Mouse (Mus musculus) intestine, embryonic 16.5 days (tissue): ENCODE data around the gene Gm49673. TPM values are rescaled to one million over a fixed set of nuclear protein-coding genes. Genes with fewer than 3 reads are reported as not detected.
A peak's percentile ranks its signal among the peaks of the same experiment; 100 is the strongest.
"Not testable (repeated sequence)": the region's sequence is repeated elsewhere in the genome, so short reads cannot be mapped to it uniquely, and the experiment has no call there.

Experiments used
- ATAC-seq: fragments of 200-750 bp; cut with Nextera tagmentation; 2 replicates; pipeline ENCODE4 v1.8.0; 2017; ENCODE audit warnings: moderate TSS enrichment, moderate library complexity
- H3K27ac ChIP-seq: fragments of 300-500 bp; sonication (generic); 2 replicates; pipeline ENCODE4 v1.5.1; 2014; ENCODE audit warnings: mild to moderate bottlenecking, low read length
- H3K27me3 ChIP-seq: fragments of 300-500 bp; sonication (generic); replicated peaks from 2 replicates; pipeline ENCODE4 v1.6.1; 2014; ENCODE audit warnings: low read length, control low read depth, mixed read lengths; ENCODE audit not compliant: control insufficient read depth, insufficient read depth
- H3K36me3 ChIP-seq: fragments of 300-500 bp; sonication (generic); 2 replicates; pipeline ENCODE4 v1.6.1; 2014; ENCODE audit warnings: low read length, control low read depth; ENCODE audit not compliant: control insufficient read depth, insufficient read depth
- H3K4me1 ChIP-seq: fragments of 300-500 bp; sonication (generic); 2 replicates; pipeline ENCODE4 v1.6.1; 2014; ENCODE audit warnings: low read length, control low read depth, mixed read lengths; ENCODE audit not compliant: control insufficient read depth, insufficient read depth
- H3K4me2 ChIP-seq: fragments of 300-500 bp; sonication (generic); 2 replicates; pipeline ENCODE4 v1.6.1; 2014; ENCODE audit warnings: low read depth, low read length, control low read depth
- H3K4me3 ChIP-seq: fragments of 300-500 bp; sonication (generic); 2 replicates; pipeline ENCODE4 v1.5.1; 2014; ENCODE audit warnings: mild to moderate bottlenecking, low read length
- H3K9ac ChIP-seq: fragments of 300-500 bp; sonication (generic); 2 replicates; pipeline ENCODE4 v1.6.1; 2014; ENCODE audit warnings: low read depth, low read length
- H3K9me3 ChIP-seq: fragments of 300-500 bp; sonication (generic); 2 replicates; pipeline ENCODE4 v1.6.1; 2016; ENCODE audit warnings: low read length, control low read depth; ENCODE audit not compliant: control insufficient read depth
- WGBS: fragments of 180-500 bp; shearing (Covaris S2); extraction: QIAGEN DNeasy Blood & Tissue Kit; methylation state at CpG from one replicate; pipeline ENCODE4 v1.1.7; 2014; 5-methylcytosine and 5-hydroxymethylcytosine counted together
- polyA plus RNA-seq: library from polyadenylated mRNA; unstranded; fragments of >200 nt; fragmentation: Nextera tagmentation; extraction: Ambion mirVana; gene quantifications from 2 replicates; pipeline ENCODE4 v1.2.1, GENCODE M21; 2015

Gene Gm49673
- polyA plus RNA-seq, 1 experiment from 2014 or later, result not detected

GRCm38 (mm10) chr17:8143802-8144673 lies 3.5 kb downstream of the Gm49673 start:
- not testable (repeated sequence) for H3K9me3 ChIP-seq, H3K4me3 ChIP-seq, H3K27me3 ChIP-seq, H3K27ac ChIP-seq, H3K9ac ChIP-seq, ATAC-seq, H3K4me1 ChIP-seq, H3K36me3 ChIP-seq, H3K4me2 ChIP-seq
- 52% methylated on average over 13 of the region's 14 CpGs for WGBS

DNA sequence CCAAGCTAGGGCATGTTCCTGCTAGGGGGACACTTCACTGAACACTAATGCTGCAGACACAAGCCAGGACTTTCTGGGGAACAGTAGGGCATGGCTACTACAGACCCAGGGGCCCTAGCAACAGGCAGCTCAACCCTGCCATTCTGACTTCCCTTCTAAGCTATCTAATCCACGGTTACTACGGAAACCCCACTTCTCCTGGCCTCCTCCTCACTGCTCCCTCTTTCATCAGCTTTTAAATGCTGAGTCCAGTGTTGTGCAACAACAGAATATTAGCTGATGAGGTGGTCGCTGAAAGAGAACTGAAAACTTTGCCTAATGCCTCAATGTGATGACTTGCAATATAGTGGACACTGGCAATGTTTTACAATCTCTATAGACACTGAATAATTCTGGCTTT lies 7.4 kb downstream of the Gm49673 start:
- not testable (repeated sequence) for H3K36me3 ChIP-seq, ATAC-seq, H3K27ac ChIP-seq, H3K9ac ChIP-seq, H3K9me3 ChIP-seq, H3K4me1 ChIP-seq, H3K4me3 ChIP-seq, H3K27me3 ChIP-seq, H3K4me2 ChIP-seq
- WGBS, result 80% methylated on average over 3 of the region's 3 CpGs

GRCm38 (mm10) chr17:8138116-8138515 lies 9.5 kb downstream of the Gm49673 start:
- 97% methylated on average over 5 of the region's 5 CpGs for WGBS
- not testable (repeated sequence) for ATAC-seq, H3K27me3 ChIP-seq, H3K9me3 ChIP-seq, H3K4me3 ChIP-seq, H3K9ac ChIP-seq, H3K4me1 ChIP-seq, H3K27ac ChIP-seq, H3K36me3 ChIP-seq, H3K4me2 ChIP-seq

DNA sequence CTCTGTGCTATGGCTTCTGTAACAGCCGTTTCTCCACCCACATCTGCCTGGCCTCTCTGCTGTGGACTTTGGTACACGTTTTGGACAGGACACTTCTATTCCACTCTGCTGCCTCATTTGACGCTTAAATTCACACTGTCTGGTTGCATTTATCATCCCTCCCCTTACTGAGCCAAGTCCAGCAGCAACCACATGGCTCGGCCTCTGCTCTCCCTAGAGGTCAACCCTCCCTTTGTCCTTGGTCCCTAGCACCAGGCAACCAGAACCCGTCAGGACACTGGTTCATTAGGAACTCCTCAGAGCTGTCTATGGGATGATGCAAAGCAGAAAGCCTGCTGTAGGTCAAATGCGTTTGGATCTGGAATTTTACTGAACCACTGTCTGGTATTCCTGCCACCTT lies 16.7 kb downstream of the Gm49673 start:
- not testable (repeated sequence) for H3K4me3 ChIP-seq, H3K9me3 ChIP-seq, H3K4me2 ChIP-seq, H3K9ac ChIP-seq, H3K36me3 ChIP-seq, H3K27ac ChIP-seq, H3K4me1 ChIP-seq, ATAC-seq, H3K27me3 ChIP-seq
- WGBS, result no CpG with 5 or more reads among the region's 6 CpGs

- H3K9me3 ChIP-seq, H3K36me3 ChIP-seq, H3K27ac ChIP-seq, H3K4me2 ChIP-seq, H3K9ac ChIP-seq, H3K4me3 ChIP-seq, H3K4me1 ChIP-seq, H3K27me3 ChIP-seq: not testable (repeated sequence)
- WGBS, result 70% methylated on average over 9 of the region's 9 CpGs
- ATAC-seq, result peak; percentile 76; the same call in 1 of the 2 replicates
These were observed 18.0 kb downstream of the Gm49673 start for GRCm38 (mm10) chr17:8129578-8129977.

GRCm38 (mm10) chr17:8128326-8128993 lies 19.1 kb downstream of the Gm49673 start:
- H3K36me3 ChIP-seq, H3K27me3 ChIP-seq, H3K27ac ChIP-seq, H3K4me3 ChIP-seq, H3K9ac ChIP-seq, H3K9me3 ChIP-seq, H3K4me1 ChIP-seq, ATAC-seq, H3K4me2 ChIP-seq: not testable (repeated sequence)
- WGBS, result 100% methylated on average over 1 of the region's 7 CpGs

GRCm38 (mm10) chr17:8124586-8124985 lies 23.0 kb downstream of the Gm49673 start:
- not testable (repeated sequence) for H3K4me1 ChIP-seq, H3K27me3 ChIP-seq, H3K9me3 ChIP-seq, H3K9ac ChIP-seq, H3K36me3 ChIP-seq, H3K4me3 ChIP-seq, H3K4me2 ChIP-seq, ATAC-seq, H3K27ac ChIP-seq
- 92% methylated on average over 2 of the region's 6 CpGs for WGBS

GRCm38 (mm10) chr17:8122974-8123373 lies 24.6 kb downstream of the Gm49673 start:
- no CpG with 5 or more reads among the region's 3 CpGs for WGBS

GRCm38 (mm10) chr17:8116928-8117327 lies 30.7 kb downstream of the Gm49673 start:
- H3K4me3 ChIP-seq, H3K27ac ChIP-seq, H3K9ac ChIP-seq, H3K9me3 ChIP-seq, H3K4me2 ChIP-seq, H3K27me3 ChIP-seq, H3K4me1 ChIP-seq, ATAC-seq, H3K36me3 ChIP-seq: not testable (repeated sequence)
- WGBS, result no CpG with 5 or more reads among the region's 6 CpGs

More at GRCm38 (mm10) chr17:8122974-8123373, 24.6 kb downstream of the Gm49673 start:
- ATAC-seq, H3K4me2 ChIP-seq, H3K9me3 ChIP-seq, H3K27ac ChIP-seq, H3K27me3 ChIP-seq, H3K4me1 ChIP-seq, H3K4me3 ChIP-seq, H3K9ac ChIP-seq, H3K36me3 ChIP-seq: not testable (repeated sequence)
